Mouse (Mus musculus) lung, postnatal 36 days (tissue): ENCODE results near the gene Cysrt1.

Source experiments
- DNase-seq: peaks from one replicate; pipeline ENCODE4 v3.0.0; 2022; ENCODE audit warnings: mixed read lengths

Cysrt1 gene

GRCm38 (mm10) chr2:25200631-25201030 is 41.6 kb downstream of the Cysrt1 start:
- DNase-seq: no peak

- DNase-seq: no peak
Observed at GRCm38 (mm10) chr2:25197946-25198345, 44.3 kb downstream of the Cysrt1 start.

- peak; percentile 70 for DNase-seq
Observed at GRCm38 (mm10) chr2:25197191-25197590, 45.1 kb downstream of the Cysrt1 start.

- peak; percentile 92 for DNase-seq
Observed at GRCm38 (mm10) chr2:25196172-25196954, 45.9 kb downstream of the Cysrt1 start, which contains the start of gene Tor4a. Gene Tor4a, minus strand, starts transcription at chr2:25196886.

- DNase-seq: peak; percentile 92
Observed at GRCm38 (mm10) chr2:25195211-25196156, 46.8 kb downstream of the Cysrt1 start.

- no peak for DNase-seq
Observed at GRCm38 (mm10) chr2:25194486-25195171, 47.6 kb downstream of the Cysrt1 start.

- no peak for DNase-seq
Observed at GRCm38 (mm10) chr2:25194006-25194405, 48.2 kb downstream of the Cysrt1 start.

- DNase-seq: peak; percentile 95
Observed at GRCm38 (mm10) chr2:25193330-25193770, 48.9 kb downstream of the Cysrt1 start.
